Mouse (Mus musculus): ENCODE results near the gene Dhps.
"Not testable (repeated sequence)": the region's sequence is repeated elsewhere in the genome, so short reads cannot be mapped to it uniquely, and the experiment has no call there.

Gene Dhps

DNA sequence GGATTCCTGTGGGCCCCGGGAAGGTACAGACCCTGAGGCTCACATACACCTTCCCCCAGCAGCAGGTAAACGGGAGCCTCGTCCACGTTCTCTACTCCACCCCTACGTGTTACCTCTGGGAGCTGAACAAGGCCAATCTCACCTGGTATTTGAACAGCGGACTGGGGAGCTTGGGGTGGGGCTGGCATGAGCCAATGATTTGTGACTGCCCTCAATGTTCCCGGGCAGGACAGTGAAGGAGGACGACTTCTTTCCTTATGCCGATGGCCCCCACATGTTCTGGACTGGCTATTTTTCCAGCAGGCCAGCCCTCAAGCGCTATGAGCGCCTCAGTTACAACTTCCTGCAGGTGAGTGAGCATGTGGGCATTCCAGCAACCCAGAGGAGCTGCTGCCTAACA lies 19.3 kb downstream of the Dhps start:
- intact Hi-C loops (cut with DNase I), result no loop called here

DNA sequence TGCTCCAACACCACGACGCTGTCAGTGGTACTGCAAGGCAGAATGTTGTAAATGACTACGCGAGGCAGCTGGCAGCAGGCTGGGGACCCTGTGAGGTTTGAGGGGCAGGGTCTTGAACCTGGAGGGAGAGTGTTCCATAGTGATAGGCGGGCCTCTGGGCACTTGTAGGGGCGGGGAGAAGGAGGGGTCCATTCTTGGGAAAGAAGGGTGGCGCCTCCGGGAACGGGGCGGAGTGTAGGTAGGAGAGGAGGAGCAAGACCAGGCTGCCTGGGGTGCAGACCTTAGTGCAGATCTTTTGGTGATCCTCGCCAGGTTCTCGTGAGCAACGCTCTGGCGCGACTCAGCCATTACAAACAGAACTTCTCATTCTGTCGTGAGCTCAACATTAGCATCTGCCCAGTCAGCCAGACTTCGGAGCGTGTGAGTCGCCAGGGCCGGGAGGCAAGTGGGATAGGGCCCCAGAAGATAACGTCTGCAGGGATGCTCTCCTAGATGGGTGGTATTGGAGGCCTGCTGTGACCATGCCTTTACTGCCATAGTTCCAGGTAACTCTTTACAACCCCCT lies 20.1 kb downstream of the Dhps start:
- intact Hi-C loops (cut with DNase I), result no loop called here

DNA sequence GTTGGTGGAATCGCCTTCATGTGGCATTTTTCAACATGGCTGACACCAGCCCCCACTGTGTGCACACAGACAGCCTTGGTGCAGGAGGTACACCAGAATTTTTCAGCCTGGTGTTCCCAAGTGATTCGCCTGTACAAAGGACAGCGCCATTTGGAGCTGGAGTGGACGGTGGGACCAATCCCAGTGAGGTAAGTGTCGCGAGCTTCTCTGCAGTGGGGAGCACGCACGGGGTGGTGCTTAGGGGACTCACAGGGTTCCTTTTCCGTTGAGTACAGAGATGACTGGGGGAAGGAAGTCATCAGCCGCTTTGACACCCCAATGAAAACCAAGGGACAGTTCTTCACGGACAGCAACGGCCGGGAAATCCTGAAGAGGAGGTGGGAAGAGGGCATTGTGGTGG lies 23.5 kb downstream of the Dhps start:
- intact Hi-C loops (cut with DNase I), result no loop called here

DNA sequence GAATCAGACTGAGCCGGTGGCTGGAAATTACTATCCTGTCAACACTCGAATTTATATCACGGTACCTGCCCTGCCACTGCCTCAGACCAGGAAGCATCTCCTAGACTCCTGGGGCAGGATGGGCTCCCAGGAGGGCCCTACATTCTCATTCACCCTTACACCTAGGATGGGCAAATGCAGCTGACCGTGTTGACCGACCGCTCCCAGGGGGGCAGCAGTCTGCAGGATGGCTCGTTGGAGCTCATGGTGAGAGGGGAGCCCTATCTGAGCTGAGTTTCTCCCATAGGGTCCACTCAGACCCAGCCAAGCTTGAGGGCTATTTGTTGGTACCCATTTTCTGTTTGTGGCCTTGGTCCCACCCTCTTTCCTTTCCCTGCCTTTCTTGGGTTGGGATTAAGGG lies 24.0 kb downstream of the Dhps start:
- intact Hi-C loops (cut with DNase I), result no loop called here

DNA sequence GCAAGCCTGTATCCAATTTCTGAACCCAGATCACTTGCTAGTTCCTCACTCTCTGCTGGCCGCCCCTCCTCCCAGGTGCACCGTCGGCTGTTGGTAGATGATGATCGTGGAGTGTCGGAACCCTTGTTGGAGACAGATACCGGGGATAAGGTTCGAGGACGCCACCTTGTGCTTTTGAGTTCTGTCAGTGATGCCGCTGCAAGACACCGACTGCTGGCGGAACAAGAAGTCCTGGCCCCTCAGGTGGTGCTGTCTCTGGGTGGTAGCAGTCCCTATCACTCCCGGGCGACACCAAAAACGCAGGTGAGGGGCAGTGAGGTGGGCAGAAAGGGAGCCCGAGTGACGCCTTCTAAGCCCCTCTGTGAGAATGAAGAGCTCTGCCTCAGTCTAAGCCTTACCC lies 24.6 kb downstream of the Dhps start:
- intact Hi-C loops (cut with DNase I), result no loop called here

DNA sequence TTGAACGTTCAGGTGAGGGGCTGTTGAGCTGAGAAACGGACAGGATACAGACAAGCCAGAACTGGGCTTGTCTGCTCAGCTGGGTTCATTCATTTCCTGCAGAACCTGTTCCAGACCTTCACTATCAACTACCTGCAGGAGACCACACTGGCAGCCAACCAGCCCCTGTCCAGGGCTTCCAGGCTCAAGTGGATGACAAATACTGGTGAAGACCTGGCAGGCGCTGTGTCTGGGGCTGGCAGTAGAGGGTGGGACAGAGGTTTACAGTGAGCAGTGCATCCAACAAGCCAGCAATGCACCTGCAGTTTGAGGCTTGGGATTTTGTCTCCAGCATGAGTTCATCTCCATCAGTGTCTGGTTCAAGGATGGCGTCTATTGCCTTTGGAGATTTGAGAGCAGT lies 25.3 kb downstream of the Dhps start:
- intact Hi-C loops (cut with DNase I), result no loop called here

DNA sequence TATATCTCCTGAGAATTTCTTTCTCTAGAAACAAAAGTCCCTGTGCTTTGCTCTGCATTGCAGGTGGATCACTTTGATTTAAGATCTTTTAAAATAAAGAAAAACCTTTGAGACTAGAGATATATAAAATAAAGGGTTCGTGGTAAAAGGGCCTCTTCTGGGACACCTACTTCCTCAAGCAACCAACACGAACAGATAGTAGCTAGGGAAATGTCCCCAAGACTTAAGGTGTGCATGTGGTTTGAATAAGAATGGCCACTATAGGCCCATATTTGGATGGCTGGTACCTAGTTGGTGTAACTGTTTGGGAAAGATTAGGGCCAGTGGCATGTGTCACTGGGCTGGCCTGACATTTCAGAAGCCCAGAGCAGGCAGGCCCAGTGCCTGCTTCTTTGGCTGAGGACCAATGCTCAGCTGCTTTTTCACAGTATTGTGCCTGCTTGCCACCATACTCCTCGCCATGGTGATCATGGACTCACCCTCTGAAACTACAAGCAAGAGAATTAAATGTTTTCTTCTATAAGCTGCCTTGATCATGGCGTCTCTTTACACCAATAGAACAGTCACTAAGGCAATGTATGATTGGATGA lies 28.6 kb downstream of the Dhps start:
- intact Hi-C loops (cut with DNase I), result no loop called here

DNA sequence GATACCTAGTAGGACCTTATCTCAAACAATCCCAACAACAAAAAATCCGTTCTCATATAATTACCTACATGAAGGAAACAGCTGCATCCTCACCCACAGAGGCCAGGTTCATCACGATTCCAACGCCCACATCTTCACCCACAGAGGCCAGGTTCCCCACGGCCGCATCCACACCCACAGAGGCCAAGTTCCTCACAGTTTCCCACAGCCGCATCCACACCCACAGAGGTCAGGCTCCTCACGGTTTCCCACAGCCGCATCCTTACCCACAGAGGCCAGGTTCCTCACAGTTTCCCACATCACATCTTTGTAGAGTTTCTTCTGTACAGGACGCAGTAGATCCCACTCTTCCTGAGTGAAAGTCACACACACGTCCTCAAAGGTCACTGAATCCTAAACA lies 41.7 kb downstream of the Dhps start:
- intact Hi-C loops (cut with DNase I), result no loop called here

DNA sequence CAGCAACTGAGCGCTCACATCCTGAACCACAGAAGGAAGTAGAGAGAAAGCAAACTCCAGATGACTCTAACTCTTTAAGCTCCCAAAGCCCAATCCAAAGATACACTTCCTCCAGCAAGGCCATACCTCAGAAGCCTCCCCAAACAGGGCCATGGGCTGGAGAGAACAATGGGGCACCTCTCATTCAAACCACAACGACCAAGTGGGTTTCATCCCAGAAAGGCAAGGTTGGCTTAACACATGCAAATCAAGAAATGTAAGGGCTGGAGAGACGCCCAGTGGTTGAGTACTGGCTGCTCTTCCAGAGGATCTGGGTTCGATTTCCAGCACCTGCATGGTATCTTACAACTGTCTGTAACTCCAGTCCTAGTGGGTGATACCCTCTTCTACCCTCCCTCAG lies 43.9 kb downstream of the Dhps start:
- intact Hi-C loops (cut with DNase I), result no loop called here

DNA sequence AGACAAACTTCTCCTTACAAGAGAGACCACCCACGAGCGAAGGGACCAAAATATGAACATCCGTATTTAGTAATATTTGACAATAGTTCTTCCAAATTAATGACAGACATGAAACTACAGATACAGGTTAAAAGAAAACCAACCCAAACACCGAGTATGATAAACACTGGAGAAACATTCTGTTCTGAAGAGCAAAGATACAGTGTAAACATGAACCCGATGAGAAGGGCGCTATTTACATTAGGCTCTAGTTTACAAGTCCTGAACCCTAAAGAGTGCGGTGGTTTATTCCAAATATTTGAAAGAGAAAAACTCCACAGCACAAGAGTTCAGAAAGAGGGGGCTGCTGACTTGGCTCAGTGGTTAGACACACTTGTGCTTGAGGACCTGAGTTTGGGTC lies 45.4 kb downstream of the Dhps start:
- intact Hi-C loops (cut with DNase I), result no loop called here

DNA sequence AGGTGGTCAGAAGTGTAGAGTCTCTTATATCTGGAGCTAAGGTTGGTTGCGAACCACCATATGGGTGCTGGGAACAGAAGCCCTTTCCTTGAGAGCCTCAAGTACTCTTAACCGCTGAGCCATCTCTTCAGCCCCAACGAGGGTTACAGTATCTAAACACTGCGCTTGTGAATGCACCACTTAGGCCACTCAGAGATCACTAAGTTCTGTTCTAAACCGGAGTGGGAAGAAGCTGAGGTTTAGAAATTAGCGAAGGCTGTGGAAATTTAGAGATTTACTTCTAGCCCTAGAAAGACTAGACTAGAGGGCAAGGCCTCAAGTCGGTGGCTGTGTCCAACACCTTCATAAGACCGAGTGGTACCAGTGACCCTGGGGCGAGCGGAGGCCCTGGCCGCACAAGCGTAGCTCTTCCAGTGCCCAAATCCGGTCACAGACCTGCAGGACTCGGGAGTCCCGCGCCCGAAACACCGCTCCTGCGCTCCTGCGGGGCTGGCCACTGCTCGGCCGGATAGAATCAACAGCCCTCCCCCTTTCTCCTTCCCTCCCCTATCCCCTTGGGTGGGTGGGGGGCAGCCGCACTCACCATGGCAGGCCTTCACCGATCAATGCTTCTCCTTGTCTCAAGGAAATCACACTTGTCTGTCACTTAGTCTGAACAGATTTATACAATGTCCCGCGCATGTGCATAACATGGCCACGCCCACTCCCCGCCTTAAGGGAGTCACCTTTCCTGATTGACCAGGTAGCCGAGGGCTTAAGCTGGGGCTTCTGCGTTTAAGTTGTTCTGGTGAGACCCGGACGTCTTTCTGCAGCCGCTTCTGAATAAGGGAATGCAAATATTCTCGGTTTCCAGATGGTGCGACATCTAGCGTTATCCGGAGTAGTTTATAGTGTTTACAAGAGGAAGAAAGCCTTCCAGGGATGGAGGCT lies 47.8 kb downstream of the Dhps start:
- intact Hi-C loops (cut with DNase I), result no loop called here

DNA sequence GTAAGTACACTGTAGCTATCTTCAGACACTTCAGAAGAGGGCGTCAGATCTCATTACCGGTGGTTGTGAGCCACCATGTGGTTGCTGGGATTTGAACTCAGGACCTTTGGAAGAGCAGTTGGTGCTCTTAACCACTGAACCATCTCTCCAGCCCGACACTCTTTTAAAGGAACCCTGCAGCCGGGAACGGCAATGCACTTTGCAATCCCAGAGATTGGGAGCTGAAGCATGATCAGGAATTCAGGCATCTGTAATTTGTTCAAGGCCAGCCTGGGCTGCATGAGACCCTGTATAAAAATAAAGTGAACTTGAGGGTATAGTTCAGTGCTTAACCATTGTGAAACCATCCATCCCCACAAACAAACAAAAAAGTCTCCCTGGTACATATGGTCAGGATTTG lies 48.7 kb downstream of the Dhps start:
- intact Hi-C loops (cut with DNase I), result not testable (repeated sequence)

DNA sequence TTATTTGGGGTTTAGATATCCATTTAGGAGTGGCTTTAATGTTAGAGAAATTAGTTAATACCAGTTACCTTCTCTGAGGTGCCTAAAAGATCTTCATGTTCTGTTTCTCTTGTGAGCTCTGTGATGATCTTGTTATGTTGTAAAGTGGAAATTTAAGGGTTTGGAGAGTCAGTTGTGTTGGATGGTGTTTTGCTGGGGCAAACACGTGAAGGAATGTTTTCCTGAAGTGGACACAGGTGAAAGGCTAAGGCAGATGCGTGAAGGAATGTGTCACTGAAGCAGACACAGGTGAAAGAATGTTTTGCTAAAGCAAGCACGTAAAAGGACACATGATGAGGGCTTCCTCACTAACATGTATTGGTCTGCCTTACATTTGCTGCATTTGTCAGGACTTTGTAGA lies 51.4 kb downstream of the Dhps start, which contains the start of gene Zfp791:
Gene Zfp791, minus strand, starts transcription at position 101 of the 400 bp plus-strand sequence.
- intact Hi-C loops (cut with DNase I), result no loop called here

DNA sequence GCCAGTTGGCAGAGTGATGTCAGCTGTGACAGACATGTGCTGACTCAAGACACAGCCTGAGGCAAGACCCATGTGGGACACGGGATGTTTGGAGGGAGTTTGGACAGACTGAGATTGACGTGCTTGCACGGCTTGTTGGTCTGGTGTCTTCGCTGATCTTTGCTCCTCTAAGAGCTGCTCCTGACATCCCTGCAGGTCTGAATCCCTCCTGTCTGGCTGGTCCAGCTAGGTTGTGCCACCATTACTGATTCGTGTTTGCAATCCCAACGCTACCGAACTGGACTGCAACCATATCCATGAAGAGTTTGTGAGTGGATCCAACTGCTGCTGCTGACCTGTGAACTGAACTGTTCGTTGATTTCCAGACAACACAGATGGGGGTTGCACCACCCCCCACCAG lies 52.1 kb downstream of the Dhps start:
- intact Hi-C loops (cut with DNase I), result no loop called here

Small RNA genes within 50 kb of the gene (microRNA-seq; reads per million reads assigned to microRNA genes)
- gene Gm23388 (0.12 to 0.34 reads per million in 2 experiments), gene Mir7070 (0.12 to 0.46 reads per million in 2 experiments)
